Mouse (Mus musculus): Measurements from ENCODE around the gene Slc9b2. TPM values are rescaled to one million over a fixed set of nuclear protein-coding genes. Genes with fewer than 3 reads are reported as not detected.

The Slc9b2 gene
- total and polyA plus RNA-seq, 2 experiments from 2014 or later, result 2.1 to 2.6 TPM

DNA sequence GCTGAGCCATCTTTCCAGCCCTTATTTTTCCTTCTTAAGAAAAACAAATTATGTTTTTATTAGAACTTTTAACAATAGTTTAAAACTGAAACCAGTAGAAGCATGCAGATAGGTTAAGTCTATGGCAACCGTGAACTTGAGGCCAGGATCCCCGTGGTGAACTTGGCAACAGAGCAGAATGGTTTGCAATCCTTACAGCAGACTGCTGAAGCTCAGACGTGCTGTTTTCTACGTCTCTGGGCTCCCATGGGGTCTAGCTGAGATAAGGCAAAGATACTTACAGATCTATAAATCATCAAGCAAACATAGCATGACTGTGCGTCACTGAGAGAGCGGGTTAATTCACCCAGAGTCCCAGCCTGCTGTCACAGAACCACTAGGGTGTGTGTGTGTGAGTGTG lies 7.4 kb upstream of the Slc9b2 start:
- ATAC-seq (ENCODE audit: low FRiP score) (no peak), DNase-seq (ENCODE audit: low spot score) (peak; percentile 12)
- H3K27ac ChIP-seq (ENCODE audit: low read depth, low read length), result no peak overlapping the region
- H3K36me3 ChIP-seq (ENCODE audit: insufficient read depth, low read length), result no peaks in the 10 kb centered on the region
- 56% methylated on average over 6 of the region's 6 CpGs for WGBS
- no peak overlapping the region for H3K4me3 ChIP-seq (ENCODE audit: low read depth, low read length)
- H3K4me1 ChIP-seq (ENCODE audit: insufficient read depth, low read length), result no peaks in the 10 kb centered on the region
- no peak overlapping the region for H3K9ac ChIP-seq (replicated peaks; ENCODE audit: low read length, poor library complexity, severe bottlenecking)
- no peaks in the 10 kb centered on the region for H3K9me3 ChIP-seq (ENCODE audit: low read length)
- TF ChIP-seq CTCF (IDR thresholded peaks at IDR 0.05), result no peak
- H3K4me2 ChIP-seq (ENCODE audit: low read depth, low read length, poor library complexity, severe bottlenecking), result no peak overlapping the region
- no peaks in the 10 kb centered on the region for H3K27me3 ChIP-seq (ENCODE audit: insufficient read depth, low read length)

DNA sequence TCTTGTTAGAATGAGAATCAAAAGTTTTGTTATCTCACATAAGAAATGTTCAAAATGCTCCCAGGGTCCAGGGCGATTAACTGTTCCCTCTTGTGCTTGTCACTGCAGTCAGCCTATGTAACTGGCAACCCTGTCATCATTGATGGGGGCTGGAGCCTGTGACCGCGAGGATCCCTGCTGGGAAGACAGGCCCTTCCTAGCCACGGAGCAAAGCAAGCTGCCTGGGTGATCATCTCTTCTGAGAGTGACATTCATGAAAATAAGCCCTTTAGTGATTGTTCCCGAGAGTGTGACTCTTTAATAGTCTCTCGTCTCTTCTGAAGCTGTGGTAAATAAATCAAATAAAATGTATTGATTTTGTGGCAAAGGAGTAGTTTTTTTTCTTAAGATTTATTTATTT lies 3.4 kb upstream of the Slc9b2 start:
- DNase-seq (ENCODE audit: low spot score), result peak; percentile 6
- Histone ChIP-seq H3K27me3 (ENCODE audit: insufficient read depth, low read length) (no peaks in the 10 kb centered on the region), H3K9me3 (ENCODE audit: low read length) (no peaks in the 10 kb centered on the region), H3K9ac (replicated peaks; ENCODE audit: low read length, poor library complexity, severe bottlenecking) (no peak overlapping the region), H3K4me2 (ENCODE audit: low read depth, low read length, poor library complexity, severe bottlenecking) (no peak overlapping the region), H3K4me1 (ENCODE audit: insufficient read depth, low read length) (no peaks in the 10 kb centered on the region), H3K36me3 (ENCODE audit: insufficient read depth, low read length) (no peaks in the 10 kb centered on the region), H3K27ac (ENCODE audit: low read depth, low read length) (no peak overlapping the region), H3K4me3 (ENCODE audit: low read depth, low read length) (no peak overlapping the region)
- ATAC-seq (ENCODE audit: low FRiP score), result no peak
- TF ChIP-seq CTCF (IDR thresholded peaks at IDR 0.05), result no peak
- 24% methylated on average over 6 of the region's 6 CpGs for WGBS

DNA sequence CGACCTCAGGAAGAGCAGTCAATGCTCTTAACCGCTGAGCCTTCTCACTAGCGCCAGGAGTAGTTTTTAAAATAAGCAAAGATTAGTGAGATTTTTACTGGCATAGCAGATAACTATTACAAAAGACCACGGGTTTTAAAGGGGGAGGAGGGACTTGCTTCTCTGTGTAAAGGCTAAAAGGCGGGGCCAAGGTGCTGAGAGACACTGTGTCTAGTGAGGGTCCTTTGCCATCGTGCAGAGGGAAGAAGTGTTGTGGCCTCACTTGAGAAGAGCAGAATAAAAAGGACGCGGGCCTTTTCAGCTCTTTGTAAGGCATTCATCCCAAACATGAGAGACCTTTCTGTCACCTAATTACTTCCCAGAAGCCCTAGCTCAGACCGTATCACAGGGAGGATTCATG lies 2.9 kb upstream of the Slc9b2 start:
- H3K4me3 ChIP-seq (ENCODE audit: low read depth, low read length), result no peak overlapping the region
- no peaks in the 10 kb centered on the region for H3K9me3 ChIP-seq (ENCODE audit: low read length)
- H3K27me3 ChIP-seq (ENCODE audit: insufficient read depth, low read length), result no peaks in the 10 kb centered on the region
- no peak overlapping the region for H3K27ac ChIP-seq (ENCODE audit: low read depth, low read length)
- 15% methylated on average over 9 of the region's 9 CpGs for WGBS
- H3K4me1 ChIP-seq (ENCODE audit: insufficient read depth, low read length), result no peaks in the 10 kb centered on the region
- H3K36me3 ChIP-seq (ENCODE audit: insufficient read depth, low read length), result no peaks in the 10 kb centered on the region
- TF ChIP-seq CTCF (IDR thresholded peaks at IDR 0.05), result no peak
- H3K4me2 ChIP-seq (ENCODE audit: low read depth, low read length, poor library complexity, severe bottlenecking), result no peak overlapping the region
- H3K9ac ChIP-seq (replicated peaks; ENCODE audit: low read length, poor library complexity, severe bottlenecking), result no peak overlapping the region
- DNase-seq (ENCODE audit: low spot score) (no peak), ATAC-seq (ENCODE audit: low FRiP score) (no peak)

DNA sequence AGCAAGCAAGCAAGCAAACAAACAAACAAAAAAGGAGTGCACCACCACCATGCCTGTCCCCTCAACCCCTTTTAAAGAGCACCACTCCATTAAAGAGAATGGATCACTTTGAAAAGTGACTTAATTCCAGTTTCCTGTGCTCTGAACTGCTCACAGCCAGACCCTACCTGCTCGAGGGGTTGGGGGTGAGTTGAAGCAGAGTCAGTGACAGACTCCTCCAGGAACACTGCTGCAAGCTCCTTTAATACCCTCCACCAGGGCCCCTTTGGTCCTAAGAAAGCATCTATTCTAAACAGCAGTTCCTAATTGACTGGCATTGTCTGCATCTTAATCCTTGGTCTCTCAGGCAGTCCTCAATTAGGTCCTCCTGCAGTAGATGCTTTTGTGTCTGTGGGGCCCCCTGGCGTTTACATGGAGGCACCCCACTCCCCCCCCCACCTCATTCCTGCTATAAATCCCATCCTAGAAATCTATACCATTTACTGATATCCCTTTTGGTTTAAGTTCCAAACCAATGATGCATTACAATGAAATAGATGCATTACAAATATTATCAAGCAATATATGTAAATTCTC lies 5.5 kb downstream of the Slc9b2 start:
- H3K4me3 ChIP-seq (ENCODE audit: low read depth, low read length), result no peak overlapping the region
- DNase-seq (ENCODE audit: low spot score) (no peak), ATAC-seq (ENCODE audit: low FRiP score) (no peak)
- H3K27me3 ChIP-seq (ENCODE audit: insufficient read depth, low read length), result no peaks in the 10 kb centered on the region
- no peak overlapping the region for H3K4me2 ChIP-seq (ENCODE audit: low read depth, low read length, poor library complexity, severe bottlenecking)
- no peak overlapping the region for H3K9ac ChIP-seq (replicated peaks; ENCODE audit: low read length, poor library complexity, severe bottlenecking)
- no peak overlapping the region for H3K27ac ChIP-seq (ENCODE audit: low read depth, low read length)
- no peaks in the 10 kb centered on the region for H3K36me3 ChIP-seq (ENCODE audit: insufficient read depth, low read length)
- WGBS, result 3% methylated on average over 2 of the region's 2 CpGs
- no peaks in the 10 kb centered on the region for H3K9me3 ChIP-seq (ENCODE audit: low read length)
- no peak for TF ChIP-seq CTCF (IDR thresholded peaks at IDR 0.05)
- H3K4me1 ChIP-seq (ENCODE audit: insufficient read depth, low read length), result no peaks in the 10 kb centered on the region

DNA sequence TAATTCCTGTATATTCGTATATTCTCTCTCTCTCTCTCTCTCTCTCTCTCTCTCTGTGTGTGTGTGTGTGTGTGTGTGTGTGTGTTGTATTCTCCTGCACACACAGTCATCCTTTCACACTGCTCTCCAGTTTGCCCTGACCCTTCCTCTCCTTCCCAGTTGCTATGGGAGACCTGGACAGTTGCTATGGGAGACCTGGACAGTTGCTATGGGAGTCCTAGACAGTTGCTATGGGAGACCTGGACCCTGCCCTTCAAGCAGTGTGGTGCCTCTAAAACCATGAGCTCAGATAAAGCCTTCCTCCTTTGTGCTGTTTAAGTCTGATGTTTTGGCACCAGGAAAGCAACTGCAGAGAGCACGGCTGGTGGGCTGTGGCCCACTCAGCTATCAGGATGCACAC lies 6.2 kb downstream of the Slc9b2 start:
- Histone ChIP-seq H3K27ac (ENCODE audit: low read depth, low read length) (no peak overlapping the region), H3K4me2 (ENCODE audit: low read depth, low read length, poor library complexity, severe bottlenecking) (no peak overlapping the region), H3K4me3 (ENCODE audit: low read depth, low read length) (no peak overlapping the region), H3K9me3 (ENCODE audit: low read length) (no peaks in the 10 kb centered on the region), H3K27me3 (ENCODE audit: insufficient read depth, low read length) (no peaks in the 10 kb centered on the region), H3K4me1 (ENCODE audit: insufficient read depth, low read length) (no peaks in the 10 kb centered on the region), H3K9ac (replicated peaks; ENCODE audit: low read length, poor library complexity, severe bottlenecking) (no peak overlapping the region), H3K36me3 (ENCODE audit: insufficient read depth, low read length) (no peaks in the 10 kb centered on the region)
- WGBS, result 21% methylated on average over 2 of the region's 2 CpGs
- ATAC-seq (ENCODE audit: low FRiP score), result peak; percentile 83
- no peak for DNase-seq (ENCODE audit: low spot score)
- TF ChIP-seq CTCF (IDR thresholded peaks at IDR 0.05), result no peak

DNA sequence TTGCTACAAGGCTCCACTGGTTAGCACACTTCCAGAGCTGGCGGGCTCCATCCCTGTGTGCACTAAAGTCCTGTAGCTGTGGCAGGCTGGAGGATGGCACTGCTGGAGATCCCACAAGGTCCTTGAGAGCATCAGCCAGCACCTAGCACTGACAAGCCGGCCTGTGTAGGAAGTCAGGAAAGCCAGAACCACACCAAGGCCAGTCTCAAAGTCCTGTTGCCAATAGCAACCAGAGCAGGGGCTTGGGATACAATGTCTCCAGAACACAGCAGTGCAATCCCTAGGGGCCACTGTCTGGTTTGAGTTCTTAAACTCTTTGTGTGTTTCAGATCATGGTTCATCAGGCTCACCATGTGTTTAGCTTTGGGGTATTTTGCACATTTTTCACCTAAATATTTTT lies 7.3 kb downstream of the Slc9b2 start:
- no peak; the same call in 1 of the 2 replicates for ATAC-seq (ENCODE audit: low FRiP score)

More for the DNA sequence above, 7.3 kb downstream of the Slc9b2 start:
- Histone ChIP-seq H3K4me1 (ENCODE audit: insufficient read depth, low read length) (no peaks in the 10 kb centered on the region), H3K9ac (replicated peaks; ENCODE audit: low read length, poor library complexity, severe bottlenecking) (no peak overlapping the region), H3K36me3 (ENCODE audit: insufficient read depth, low read length) (no peaks in the 10 kb centered on the region), H3K27me3 (ENCODE audit: insufficient read depth, low read length) (no peaks in the 10 kb centered on the region), H3K4me2 (ENCODE audit: low read depth, low read length, poor library complexity, severe bottlenecking) (no peak overlapping the region), H3K9me3 (ENCODE audit: low read length) (no peaks in the 10 kb centered on the region), H3K27ac (ENCODE audit: low read depth, low read length) (no peak overlapping the region), H3K4me3 (ENCODE audit: low read depth, low read length) (no peak overlapping the region)
- TF ChIP-seq CTCF (IDR thresholded peaks at IDR 0.05), result no peak
- DNase-seq (ENCODE audit: low spot score), result peak; percentile 41
- 70% methylated on average over 2 of the region's 2 CpGs for WGBS

All from midbrain, postnatal 0 days (tissue).